Mouse (Mus musculus) lung, postnatal 0 days (tissue): ENCODE measurements around the gene Frs3.

Source experiments
- CTCF ChIP-seq: IDR thresholded peaks from 2 replicates; pipeline ENCODE4 v1.5.1; 2016; ENCODE audit warnings: antibody characterized with exemption, mild to moderate bottlenecking
- EP300 ChIP-seq: IDR thresholded peaks from 2 replicates; pipeline ENCODE4 v1.6.1; 2016; ENCODE audit warnings: antibody characterized with exemption, mild to moderate bottlenecking, control low read depth

- TF ChIP-seq CTCF (no peak), EP300 (0 out of 2 replicates have a peak, but pooled peaks have one; percentile 14)
Measured at GRCm38 (mm10) chr17:47687409-47688343, 1.2 kb upstream of the Frs3 start.
